Mouse (Mus musculus) left cerebral cortex, postnatal 10 days (tissue): ENCODE measurements at regions not wholly inside any gene's neighbourhood (a gene's known extent, or its start where the extent isn't known, plus 50 kb on each side); places are given as distances from the start of the nearest gene placed in this dataset.
A peak's percentile ranks its signal among the peaks of the same experiment; 100 is the strongest.

Experiments used
- DNase-seq, 2 experiments: peaks; one replicate each; pipeline ENCODE4 v3.0.0; 2021 to 2022; ENCODE audit warnings: low spot score in 2 of 2, mixed read lengths in 1 of 2; ENCODE audit errors: extremely low spot score in 1 of 2
- intact Hi-C: fragments of 180-260 bp; cut with DNase I; formaldehyde crosslinking; loops from one replicate; pipeline ENCODE4 v1.15.1; 2025

DNA sequence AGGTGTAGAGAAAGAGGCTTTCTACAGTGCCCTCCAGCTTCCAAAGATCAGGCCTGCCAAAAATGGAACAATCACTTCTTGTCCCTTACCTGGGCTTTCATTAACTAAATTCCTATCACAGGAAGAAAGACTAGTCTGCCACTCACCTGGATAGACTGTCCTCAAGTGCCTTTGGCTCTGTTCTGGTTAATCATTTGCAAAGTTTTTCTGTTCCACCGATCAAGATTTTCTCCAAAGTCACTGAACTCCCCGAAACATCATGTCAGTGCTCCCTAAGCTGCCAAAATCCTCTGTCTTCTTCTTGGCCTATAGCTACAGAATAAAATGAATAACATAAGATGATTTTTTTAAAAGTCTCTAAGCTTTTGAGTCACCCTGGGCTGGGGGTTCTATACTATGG, 102.7 kb downstream of the Rassf10 start:
- no peak for DNase-seq
- intact Hi-C loops = no loop called here

- intact Hi-C loops = no loop called here
Measured at GRCm38 (mm10) chr7:113059211-113059966, 105.6 kb downstream of the Rassf10 start.

GRCm38 (mm10) chr7:113059967-113060284, 106.2 kb downstream of the Rassf10 start:
- no peak for DNase-seq
- intact Hi-C loops = no loop called here

More at GRCm38 (mm10) chr7:113059211-113059966, 105.6 kb downstream of the Rassf10 start:
- DNase-seq = peak; percentile 68 to 72

- DNase-seq = no peak
- intact Hi-C loops = no loop called here
Measured at GRCm38 (mm10) chr7:113060991-113061390, 107.2 kb downstream of the Rassf10 start.

- intact Hi-C loops = no loop called here
- no peak for DNase-seq
Measured at GRCm38 (mm10) chr7:113066536-113066935, 112.8 kb downstream of the Rassf10 start.

GRCm38 (mm10) chr7:113068296-113068695, 114.5 kb downstream of the Rassf10 start:
- DNase-seq = no peak
- intact Hi-C loops = no loop called here

GRCm38 (mm10) chr7:113069336-113069924, 115.7 kb downstream of the Rassf10 start:
- intact Hi-C loops = no loop called here
- no peak for DNase-seq

DNA sequence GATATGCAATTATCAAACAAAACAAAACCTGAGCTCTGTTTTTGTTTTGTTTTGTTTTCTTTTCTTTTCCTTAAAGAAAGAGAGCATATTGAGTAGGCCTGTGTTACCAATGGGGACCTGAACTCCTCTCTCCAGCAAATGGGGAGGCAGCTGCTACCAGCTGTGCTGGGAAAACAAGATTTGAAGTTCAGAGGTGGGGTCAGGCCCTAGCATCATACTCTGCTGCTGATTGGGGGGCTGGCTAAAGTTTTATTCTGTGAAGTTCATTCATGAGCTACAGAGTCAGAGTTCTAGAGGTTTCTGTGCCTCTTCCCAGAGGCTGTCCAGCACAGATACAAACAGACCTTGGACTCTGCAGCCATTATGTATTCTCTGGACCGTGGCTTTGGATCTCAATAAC, 117.7 kb downstream of the Rassf10 start:
- no peak for DNase-seq

GRCm38 (mm10) chr7:113073781-113074180, 120.0 kb downstream of the Rassf10 start:
- intact Hi-C loops = no loop called here
- no peak for DNase-seq

More for the DNA sequence above, 117.7 kb downstream of the Rassf10 start:
- intact Hi-C loops = no loop called here

DNA sequence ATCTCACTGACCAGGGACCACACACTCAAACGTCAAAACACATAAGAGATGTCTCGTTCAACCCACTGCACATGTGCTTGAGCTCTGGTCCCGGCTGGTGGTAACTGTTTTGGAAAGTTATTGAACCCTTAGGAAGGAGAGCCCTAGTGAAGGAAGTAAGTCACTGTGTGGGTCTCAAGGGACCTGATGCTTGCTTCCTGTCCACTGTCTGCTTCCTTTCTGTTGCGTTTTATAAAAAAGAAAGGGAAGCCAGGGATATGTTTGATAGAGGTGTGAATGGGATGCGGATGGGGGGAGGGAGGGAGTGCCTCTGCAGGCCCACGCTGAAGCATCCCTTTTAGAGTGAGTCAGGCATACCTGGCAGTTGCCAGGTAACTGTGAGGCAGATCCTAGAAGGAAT, 121.6 kb downstream of the Rassf10 start:
- intact Hi-C loops = no loop called here
- DNase-seq = no peak

GRCm38 (mm10) chr7:113076243-113076642, 122.5 kb downstream of the Rassf10 start:
- DNase-seq = no peak
- intact Hi-C loops = no loop called here

- intact Hi-C loops = no loop called here
- DNase-seq = no peak
Measured at GRCm38 (mm10) chr7:113081120-113081519, 126.1 kb upstream of the Arntl start.

DNA sequence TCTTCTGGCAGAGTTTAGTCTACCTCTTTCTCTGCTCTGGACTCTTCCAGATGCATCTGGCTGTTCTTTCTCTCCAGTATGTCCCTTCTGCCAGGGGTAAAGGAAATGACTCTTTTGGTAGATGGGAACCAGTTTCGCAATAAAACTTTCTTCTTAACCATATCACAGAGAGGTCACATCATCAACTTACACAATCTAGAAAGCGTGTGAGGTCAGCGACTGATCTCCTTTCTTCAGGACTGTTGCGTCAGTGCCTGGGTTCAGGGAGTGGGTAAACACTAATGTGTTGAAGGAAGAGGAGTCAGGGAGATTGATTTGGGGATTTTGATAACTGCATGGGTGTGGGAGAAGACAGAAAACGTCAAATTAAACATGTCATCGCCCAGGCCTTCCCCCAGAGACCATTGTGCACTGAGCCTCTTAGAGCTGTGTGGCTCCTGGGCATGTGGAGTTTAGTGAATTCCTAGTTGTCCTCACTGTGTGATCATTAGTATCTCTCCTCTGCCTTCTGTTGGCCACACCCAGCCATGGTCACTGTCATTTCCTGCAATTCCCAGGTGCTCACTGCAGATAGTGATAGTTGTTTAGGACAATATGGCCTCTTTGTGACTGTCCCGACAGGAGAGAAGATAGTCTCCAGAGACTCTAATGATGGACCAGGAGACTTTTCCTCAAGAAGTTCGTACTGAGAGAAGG, 122.2 kb upstream of the Arntl start:
- intact Hi-C loops = no loop called here
- no peak for DNase-seq

DNA sequence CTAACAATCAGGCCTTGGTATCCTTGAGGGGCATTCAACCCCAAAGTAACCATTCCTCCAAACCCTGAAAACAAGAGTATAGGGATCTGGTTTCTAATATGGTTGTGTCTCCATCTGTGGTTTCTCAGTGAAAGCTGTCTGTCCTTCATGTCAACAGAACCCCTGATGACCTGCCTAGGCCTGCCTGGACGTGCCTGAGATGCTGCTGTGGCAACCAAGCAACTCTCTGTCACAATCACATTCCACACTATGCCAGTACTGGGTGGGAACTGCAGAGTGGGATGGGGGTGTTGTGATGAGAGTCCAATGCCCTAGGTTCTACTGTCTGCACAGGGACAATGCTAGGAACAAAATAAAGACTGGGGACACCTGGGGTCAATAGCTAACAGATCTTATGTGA, 121.1 kb upstream of the Arntl start:
- intact Hi-C loops = no loop called here
- no peak for DNase-seq

GRCm38 (mm10) chr7:113087646-113088045, 119.6 kb upstream of the Arntl start:
- no peak for DNase-seq
- intact Hi-C loops = no loop called here

GRCm38 (mm10) chr7:113089044-113089443, 118.2 kb upstream of the Arntl start:
- DNase-seq = no peak
- intact Hi-C loops = no loop called here

DNA sequence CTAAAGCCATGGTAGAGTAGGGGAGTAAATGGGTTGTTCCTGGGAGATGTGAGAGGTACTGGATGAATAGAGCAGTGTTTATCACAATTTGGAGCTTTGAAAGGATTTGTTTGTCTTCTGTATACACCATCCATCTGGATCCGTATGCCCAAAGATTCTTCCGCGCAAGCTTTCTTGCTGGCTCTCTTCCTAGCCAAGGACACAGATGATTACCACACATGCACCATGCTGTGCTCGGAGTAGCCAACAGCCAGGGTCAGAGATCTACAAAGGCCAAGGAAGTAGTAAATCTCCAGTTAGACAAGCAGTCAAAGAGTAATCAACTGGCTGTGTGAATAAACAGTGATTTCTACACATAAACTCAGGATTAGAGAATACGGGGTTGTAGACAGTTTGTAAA, 113.3 kb upstream of the Arntl start:
- intact Hi-C loops = no loop called here
- DNase-seq = no peak

DNA sequence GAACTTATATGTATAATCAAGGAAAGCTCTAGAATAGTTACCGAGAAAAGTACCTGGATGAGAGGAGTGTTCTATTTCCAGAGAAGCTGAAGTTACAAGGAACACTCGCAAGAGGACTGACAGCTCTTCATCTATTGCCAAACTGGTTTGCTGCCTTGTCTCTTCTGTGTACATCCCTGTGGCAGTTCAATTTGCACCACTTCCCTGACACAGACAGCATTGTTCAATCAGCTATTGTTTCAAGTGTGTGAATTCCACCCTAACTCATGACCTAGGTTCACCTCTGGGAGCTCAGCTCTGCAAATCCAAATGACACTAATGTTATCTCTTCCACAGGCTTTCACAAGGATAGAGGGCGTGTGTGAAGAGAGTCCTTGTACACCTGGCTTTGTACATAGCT, 112.2 kb upstream of the Arntl start:
- no peak for DNase-seq
- intact Hi-C loops = no loop called here

DNA sequence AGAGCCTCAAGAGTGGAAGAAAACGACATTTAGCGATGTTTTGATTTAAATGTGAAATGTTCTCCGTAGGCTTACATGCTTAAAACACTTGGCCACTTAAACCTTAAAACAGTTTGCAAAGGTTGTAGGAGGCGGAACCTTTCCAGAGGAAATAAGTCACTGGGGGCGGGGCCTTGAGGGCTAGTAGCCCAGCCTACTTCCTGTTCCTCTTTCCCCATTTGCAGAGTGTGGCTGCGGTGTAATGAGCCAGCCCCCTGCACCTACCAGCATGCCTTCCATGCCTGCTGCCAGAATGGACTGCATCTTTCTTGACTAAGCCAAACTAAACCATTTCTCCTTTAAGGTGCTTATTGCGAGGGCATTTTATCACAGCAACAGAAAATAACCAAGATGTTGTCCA, 103.0 kb upstream of the Arntl start:
- no peak for DNase-seq
- intact Hi-C loops = no loop called here

DNA sequence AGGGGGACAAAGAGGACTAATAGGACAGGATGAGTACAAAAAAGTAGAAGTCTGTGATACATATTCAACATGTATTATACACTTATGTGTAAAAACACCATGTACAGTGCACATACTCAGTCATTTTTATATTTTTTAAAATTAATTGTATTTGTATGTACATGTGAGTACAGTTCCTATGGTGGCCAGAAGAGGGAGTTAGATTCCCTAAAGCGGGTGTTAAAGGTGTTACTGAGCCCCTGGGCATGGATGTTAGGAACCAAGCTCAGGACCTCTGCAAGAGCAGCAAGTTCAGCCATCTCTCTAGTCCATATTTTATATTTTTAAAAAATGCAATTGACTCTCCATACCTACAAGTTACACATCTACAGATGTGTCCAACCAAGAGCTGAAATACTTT, 101.9 kb upstream of the Arntl start:
- DNase-seq = no peak
- intact Hi-C loops = no loop called here
